Mouse (Mus musculus): ENCODE measurements at regions not wholly inside any gene's neighbourhood (a gene's known extent, or its start where the extent isn't known, plus 50 kb on each side); places are given as distances from the start of the nearest gene placed in this dataset.

DNA sequence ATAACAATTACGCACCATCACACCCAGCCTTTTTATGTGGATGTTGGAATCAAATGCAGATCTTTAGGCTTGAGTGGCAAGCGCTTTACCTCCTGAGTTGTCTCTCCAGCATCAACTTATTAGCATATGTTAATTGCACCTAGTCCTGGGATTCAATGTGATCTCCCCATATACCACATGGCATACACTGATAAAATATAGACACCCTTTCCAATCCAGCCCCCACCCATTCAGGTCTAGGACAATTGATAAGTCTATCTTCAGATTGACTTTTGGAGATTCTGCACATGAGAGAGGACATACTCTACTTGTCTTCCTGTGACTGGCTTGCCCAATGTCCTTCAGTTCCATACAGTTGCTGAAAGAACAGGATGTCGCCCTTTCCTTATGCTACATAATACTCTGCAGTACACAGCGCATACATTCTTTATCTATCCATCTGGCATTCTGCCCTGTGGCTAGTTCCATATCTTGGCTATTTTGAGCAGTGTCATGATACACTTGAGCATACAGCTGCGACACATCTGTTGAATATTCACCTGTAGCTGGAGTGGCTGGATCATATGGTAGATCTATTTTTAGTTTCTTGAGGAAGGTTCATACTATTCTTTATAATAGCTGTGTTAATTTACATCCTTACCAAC is 120.3 kb downstream of the Gsdmc2 start:
- no peak for DNase-seq (ENCODE audit: low spot score)

DNA sequence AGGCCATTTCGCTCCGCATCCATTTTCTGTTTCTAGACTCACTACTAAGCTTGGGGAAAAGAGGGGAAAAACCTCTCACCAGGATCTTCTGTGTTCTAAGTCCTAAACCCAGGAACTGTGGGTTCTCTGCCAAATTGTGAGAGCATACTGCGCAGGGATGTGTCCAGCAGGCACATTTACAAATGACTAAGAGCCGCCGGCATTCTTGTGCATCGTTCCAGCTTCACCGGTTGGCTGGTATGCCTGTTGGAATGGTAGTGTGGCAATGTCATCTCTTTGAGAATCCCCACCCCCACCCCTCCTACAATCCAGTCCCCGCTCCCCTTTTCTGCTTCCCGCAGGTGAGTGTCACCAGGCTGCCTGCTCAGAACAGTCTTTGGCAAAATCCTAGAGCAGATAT is 122.0 kb downstream of the Gsdmc2 start:
- no peak for DNase-seq (ENCODE audit: low spot score)

DNA sequence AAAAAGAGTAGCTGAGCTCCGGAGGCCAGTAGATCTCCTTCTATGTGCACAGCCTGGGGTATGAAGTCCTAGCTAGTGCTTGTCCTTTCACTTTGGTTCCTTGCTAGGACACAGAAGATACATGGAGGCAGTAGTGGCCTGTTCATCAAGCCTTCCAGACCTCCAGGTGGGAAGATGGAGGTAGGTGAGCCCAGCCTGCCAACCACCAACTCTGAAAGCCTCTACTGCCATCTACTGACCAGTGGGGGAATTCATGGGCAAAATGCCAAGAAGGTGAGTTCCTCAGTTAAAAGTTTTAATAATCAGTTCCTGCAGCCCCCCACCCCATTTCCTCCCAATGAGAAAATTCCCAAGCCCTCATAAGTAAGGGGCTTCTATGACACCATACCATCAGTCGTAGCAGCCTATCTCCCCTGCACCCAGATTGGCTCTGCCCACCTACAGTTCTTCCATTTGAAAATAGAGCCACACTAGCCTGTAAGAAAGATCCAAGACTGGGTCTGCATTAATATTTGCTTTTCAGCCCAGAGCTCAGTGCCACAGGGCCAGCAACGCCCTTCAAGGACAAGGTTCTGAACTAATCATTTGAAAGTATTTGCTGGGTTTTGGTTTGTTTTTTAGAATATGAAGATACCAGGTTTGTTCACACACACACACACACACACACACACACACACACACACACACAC is 123.2 kb downstream of the Gsdmc2 start:
- peak; percentile 49 for DNase-seq (ENCODE audit: low spot score)

DNA sequence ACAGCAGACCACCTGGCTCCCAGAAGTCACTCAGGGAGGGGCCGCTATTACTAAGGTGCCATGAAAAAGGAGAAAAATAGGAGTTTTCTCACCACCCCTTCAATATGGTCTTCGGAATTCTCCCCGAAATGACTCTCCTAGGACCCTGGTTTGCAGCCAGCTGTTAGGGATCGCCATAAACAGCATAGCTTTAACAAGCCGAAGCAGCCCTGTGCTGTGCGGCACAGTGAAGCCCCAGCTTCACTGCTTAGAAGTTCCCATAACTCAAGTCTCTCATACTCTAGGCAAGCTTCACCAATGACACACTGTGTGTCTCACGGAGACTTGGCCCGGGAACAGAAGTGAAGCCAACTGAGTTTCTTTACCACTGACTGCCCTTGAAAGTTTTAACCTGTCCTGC is 127.2 kb downstream of the Gsdmc2 start:
- DNase-seq (ENCODE audit: low spot score), result no peak

DNA sequence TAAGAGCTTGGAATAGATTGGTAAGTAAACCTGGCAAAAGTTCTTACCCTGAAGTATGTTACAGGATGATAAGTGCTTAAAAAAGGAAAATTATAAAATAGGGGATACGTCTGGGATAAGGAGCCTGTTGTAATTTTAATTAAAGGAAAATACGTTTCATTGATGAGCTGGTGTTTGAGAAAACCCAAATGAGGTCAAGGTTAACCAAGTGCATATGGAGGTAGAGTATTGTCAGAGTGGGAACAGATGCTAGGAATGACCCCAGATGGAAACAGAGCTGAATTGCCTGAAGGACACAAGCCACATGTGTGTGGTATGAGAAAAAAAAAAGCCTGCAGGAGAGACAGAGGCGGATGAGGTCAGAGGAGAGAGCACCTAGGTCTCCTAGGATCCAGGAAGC is 131.3 kb downstream of the Gsdmc2 start:
- DNase-seq (ENCODE audit: low spot score), result no peak

DNA sequence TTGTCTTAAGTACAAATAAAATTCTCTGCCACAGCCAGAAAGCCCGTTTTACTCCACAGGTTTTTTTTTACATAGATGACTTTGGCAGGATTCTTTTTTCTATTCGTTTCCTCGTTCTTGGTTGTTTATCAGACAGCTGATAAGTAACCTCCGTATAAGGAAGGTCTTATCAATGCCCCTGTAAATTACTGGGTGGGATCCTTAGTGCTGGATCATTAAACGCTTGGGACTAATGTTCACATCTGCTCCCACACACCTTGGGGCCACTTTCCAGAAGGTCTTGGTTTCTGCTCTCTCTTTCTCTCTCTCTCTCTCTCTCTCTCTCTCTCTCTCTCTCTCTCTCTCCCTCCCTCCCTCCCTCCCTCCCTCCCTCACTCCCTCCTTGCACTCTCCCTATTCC is 134.6 kb downstream of the Gsdmc2 start:
- no peak for DNase-seq (ENCODE audit: low spot score)

DNA sequence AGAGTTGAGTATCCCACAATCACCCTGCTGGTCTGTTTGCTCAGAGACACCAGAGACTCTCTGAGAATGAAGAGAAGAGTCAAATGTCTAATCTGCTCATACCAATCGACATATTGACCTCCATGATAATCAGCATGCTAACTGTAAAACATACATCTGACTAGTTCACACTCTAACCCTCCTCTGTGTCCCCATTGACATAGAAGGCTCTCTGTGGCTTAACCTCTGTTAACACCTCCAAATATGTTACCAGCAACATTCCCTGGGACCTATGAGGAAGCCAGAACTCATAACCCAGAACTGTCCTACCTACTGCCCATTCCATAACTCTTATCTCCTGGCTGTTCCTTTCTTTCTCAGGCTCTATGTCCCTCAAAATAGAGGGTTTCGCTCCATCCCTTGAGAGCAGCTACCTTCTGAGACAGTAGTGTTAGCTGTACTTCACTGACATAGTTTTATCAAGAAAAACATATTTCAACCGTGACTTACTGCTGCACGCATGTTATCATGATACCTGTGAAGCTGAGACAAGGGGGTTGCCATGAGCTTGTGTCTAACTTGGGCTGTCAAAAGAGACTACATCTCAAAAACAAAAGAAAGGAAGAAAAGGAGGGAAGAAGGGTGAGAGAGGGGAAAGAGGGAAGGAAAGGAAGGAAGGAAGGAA is 135.6 kb downstream of the Gsdmc2 start:
- DNase-seq (ENCODE audit: low spot score), result no peak

DNA sequence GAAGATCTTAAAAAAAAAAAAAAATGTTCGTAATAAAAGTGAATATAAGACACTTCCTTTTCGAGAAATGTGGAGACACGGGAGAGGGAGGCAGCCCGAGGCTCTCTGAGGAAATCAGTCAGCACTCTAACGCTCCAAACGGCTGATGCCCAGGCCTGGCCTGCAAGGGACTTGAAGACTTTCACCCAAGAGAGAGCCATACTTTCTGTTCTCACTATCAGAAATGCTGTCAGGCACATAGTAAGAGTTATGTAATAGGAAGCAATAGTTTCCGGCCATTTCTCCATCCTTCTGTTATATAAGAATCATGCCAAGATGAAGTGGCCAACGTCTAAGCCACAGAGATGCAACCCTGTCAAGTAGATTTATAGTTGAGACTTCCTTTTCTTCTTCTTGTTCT is 140.3 kb downstream of the Gsdmc2 start:
- DNase-seq (ENCODE audit: low spot score), result no peak

DNA sequence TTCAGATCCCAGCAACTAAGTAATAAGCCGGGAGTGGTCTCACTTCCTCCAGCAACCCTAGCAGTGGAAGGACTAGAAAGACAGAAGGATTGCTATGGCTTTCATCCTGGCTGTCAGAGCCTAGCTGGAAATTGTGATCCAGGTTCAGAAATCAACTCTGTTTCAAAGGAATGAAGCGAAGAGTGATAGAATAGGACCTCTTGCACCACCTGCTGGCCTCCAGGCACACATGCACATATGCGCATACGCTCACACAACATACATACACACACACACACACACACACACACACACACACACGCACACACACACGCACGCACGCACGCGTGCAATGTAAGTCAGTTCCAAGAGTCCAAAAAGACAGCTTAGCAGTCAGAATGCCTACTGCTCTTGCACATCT is 147.1 kb downstream of the Gsdmc2 start:
- DNase-seq (ENCODE audit: low spot score), result no peak

DNA sequence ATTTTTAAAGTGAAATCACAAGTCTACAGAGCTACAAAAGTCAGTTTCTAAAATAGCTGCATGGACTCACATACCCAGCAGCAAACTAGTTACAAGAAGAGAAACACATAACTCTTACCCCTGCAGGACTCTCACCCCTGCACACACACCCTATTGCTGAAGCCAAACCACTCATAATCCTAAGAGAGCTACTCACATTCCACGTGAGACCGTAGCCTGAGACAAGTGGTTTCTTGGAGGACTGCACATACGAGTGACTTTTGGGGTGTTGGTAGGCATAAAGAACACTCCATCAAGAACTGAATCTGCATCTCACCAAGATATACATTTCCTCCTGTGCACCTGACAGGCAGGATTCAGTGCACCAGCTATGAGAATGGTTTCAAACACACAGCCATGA is 150.8 kb downstream of the Gsdmc2 start:
- no peak for DNase-seq (ENCODE audit: low spot score)

DNA sequence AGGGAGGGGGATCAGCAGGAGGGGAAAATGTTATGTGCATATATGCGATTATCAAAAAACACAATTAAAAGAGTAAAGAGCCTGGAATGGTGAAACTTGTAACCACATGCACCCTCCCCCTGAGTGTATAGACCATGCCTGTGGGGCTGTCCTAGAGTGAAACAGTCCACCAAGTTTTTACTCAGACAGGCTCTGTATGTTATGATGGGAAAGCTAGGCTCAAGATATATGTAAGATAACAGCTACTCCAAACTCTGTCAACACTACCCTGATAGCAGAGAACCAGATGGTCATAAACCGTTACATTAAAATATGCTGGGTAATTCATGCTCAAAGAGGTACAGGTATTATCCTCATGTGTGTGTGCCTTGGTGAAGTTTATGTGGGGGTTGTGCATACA is 151.4 kb downstream of the Gsdmc2 start:
- no peak for DNase-seq (ENCODE audit: low spot score)

DNA sequence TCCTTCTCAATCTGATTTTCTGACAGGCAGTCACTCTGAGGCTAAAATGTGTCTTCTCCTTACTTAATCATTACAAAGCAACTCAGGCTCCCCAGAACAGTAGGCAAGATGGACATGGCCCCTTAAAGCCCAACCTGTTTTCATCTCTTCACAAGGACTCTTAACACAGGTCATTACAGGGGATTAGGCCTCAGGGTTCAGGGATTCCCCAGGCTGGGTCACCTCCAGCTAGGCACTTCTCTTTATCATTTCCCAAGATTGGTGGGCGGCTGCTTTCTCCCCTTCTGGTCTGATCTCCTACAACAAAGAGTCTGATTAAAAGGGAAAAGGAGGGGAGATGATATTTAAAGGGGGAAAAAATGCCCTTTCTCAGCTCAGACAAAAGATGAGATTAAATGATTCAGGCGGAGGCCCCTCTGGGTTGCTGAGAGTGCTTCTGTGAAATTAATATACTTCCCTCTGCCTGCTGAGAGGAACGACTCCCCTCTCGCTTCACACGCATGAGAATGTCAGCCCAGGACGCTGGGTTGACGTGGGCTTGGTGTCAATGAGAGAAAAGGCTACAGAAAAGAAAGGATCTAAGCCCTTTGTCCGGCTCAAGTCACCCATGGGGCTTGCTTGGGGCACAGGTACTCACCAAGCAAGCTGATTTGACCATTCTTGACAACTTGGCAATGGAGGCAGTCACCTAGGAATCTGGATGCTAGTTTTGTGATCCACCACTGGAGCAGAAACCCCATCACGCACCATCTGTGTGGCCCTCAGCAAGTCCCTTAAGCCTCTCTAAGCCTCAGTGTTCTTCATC is 152.3 kb downstream of the Gsdmc2 start:
- no peak for DNase-seq (ENCODE audit: low spot score)

DNA sequence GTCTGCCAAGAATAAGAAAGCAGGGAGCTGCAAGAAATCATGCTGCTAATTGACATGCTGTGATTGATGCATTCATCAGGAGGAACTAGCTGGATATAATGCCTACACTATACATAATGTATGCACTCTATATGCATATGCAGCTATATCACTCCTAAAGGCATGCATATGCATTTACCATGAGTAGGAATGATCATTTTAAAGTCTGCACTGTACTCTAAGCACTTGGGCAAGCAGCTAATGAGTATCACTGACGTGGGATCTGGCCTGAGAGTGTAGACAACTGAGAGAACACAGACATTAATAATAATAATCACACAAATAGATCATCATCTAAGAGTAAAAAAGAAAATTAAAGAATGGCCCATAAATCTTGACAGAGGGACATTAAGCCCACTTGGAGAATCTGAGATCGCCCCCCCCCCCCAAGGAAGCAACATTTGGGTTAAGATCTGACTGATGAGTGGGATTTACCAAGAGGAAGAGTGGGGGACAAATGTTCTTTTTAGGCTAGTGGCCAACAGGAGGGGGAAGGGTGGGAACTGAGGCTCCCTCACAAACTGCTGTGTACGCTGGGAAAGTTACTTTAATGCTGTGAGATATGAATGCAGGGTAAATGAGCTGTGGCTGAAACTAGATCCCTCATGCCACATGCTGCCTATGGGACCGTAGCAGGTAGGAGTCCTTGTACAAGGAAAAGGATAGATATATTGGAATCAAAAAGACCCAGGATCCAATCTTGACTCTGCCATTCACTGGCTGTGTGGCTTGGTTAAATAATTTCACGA is 155.0 kb downstream of the Gsdmc2 start:
- DNase-seq (ENCODE audit: low spot score), result no peak

DNA sequence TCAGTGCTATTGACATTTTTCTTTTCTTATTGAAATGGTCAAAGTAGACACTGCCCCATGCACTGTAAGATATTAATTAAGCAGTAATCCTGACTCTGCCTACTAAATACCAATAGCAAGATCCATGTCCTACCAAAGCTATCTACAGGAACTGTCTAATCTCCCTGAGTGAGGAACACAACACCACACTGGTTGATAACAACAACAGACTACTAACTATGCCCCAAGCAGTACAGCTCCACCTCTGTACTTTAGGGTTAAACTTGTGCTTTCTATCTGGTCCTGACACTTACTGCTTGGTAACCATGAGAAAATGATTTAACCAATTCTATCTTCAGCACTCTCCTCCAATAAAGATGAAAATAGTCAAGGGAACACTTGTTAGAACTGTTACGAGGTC is 157.1 kb downstream of the Gsdmc2 start:
- DNase-seq (ENCODE audit: low spot score), result no peak

DNA sequence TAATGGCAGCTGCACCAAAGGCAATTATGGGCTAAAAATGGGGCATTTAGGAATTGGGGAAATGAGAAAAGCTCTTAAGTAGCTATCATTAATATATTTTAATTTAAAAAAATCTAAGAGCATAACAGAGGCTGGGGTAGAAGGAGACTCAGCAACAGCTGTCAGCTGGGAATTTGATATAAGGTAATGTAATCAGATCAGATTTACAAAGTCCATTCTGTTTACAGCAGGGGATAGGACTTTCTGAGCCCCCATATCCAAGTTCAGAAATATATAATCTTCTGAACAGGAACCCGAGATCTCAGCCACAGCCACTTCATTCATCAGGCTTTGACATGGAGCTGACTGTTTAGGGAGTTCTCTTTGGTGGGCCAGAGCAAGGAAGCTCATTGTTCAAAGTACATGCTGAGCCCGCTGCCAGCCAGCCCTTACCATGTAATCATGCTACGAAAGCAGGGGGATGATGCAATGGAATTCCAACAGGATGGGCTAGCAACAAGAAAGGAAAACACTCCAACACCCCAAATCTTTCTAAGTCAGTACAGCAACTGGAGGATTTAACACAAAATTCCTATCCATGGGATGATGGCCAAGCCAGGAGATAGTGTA is 157.9 kb downstream of the Gsdmc2 start:
- no peak for DNase-seq (ENCODE audit: low spot score)

DNA sequence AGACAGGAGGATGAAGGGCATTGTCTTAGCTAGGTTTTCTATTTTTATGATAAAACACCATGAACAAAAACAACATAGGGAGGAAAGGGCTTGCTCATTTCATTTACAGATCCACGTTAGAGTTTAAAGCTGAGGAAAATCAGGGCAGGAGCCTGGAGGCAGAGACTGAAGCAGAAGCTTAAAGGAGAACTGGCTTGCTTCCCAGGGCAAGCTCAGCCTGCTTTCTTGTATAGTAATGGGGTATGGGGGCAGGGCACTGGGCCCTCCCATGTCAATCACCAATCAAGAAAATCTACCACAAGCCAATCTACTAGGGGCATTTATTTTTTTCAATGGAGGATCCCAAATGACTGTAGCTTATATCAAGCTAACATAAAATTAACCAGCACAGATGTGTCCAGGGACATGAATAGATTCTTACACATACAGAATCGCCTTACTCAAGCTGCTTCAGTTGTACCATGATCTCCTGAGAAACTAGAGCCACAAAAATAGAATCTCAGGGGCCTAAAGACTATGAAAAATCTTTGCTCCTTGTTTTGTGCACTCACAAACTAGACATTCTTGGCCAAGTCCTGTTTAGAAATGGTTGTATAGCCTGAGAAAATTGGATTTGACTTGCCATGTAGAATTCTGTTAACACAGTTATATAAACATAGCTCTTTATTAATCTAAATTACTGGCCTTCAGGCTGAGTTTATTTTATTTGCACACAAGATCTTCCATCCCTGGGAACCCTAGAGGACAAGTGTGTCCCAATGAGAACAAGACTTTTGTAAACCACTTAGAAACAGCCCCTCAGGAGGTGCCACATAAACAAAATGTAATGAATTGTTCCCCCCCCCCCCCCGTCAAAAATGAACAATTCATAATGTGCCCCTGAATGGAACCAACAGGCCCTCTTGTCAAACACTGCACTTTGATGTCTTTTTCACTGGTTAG is 164.7 kb downstream of the Gsdmc2 start:
- no peak for DNase-seq (ENCODE audit: low spot score)

DNA sequence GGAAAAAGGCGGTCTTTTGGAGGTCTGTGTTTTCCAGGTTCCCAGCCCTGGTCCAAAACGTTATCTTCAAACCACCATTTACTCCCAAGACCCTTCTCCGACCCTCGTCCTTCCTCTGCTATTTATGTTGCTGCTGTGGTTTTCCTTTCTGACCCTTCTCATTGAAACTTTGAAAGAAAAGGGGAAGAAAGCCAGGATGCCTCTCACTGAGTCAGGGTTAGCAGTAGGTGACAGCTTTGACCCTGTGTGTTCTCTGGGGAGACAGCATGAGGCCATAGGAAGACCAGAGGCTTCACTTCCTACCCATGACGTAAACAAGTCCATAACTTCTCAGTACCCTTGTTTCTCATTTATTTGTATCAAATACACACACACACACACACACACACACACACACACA is 166.1 kb downstream of the Gsdmc2 start:
- DNase-seq (ENCODE audit: low spot score), result no peak

DNA sequence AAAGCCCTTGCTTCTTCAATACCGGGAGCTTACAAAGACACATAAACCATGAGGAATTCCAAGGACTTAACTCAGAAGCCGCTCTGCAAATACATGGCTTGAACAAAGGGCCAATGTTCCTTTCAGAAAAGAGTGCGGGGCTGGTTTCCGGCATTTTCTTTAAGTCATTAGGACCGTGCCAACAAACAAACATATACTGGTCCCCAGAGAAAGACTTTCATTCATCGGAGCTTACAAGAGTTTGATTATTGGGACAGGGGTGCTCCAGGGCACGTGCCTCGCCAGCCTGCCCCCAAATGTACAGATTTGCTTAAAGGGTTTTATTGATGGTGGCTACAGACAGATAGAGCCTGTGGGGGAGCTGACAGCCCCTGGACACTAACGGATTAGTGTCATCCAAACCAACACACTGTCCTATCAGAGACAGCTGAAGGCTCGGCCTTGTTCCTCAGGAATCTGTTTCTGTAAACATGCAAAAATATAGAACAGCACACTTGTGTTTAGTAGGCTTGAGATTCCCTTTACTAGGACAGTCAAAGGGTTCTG is 169.4 kb downstream of the Gsdmc2 start:
- DNase-seq (ENCODE audit: low spot score), result no peak

DNA sequence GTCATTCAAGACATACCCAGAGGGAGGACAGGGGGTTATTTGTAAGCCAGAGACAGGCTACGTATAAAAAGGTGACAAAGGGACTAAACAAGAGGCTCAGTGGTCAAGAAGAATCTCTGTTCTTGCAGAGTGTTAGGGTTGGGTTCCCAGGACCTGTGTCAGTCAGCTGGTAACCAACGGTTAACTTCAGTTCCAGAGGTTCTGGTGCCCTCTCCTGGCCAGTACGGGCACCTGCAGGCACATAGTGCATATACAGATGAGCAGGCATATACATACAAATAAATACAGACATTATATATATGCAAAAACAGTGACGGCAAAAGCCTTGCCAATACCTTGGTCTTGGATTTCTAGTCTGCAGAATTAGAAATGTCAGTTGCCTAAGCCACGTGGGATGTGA is 170.6 kb downstream of the Gsdmc2 start:
- DNase-seq (ENCODE audit: low spot score), result no peak

DNA sequence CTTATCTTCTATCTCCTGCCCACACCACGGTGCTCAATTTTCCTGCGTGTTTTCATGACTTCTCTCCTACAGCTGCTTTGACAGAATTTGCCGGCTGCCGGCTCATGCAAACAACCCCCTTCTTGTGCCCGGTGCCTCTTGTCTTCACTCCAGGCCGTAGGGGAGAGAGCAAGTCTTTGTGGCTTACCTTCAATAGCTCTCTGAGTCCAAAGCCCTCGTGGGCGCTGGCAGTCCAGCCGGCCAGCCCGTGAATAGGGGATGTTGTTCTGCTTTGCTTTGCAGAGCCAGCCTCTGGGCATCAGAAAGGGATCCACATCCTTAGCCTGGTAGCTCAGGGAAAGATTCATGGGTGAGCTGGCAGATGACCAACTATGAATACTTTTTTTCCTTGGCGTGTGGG is 173.9 kb downstream of the Gsdmc2 start:
- DNase-seq (ENCODE audit: low spot score), result no peak

All from ovary, postnatal 14 days (tissue).